Mouse (Mus musculus) cerebellum, adult 2 months (tissue): ENCODE data around the gene Sgcd.

Experiments used
- CTCF ChIP-seq: fragments of 200-500 bp; IDR thresholded peaks from 2 replicates; pipeline ENCODE4 v1.5.1; 2011; ENCODE audit warnings: low read depth, mild to moderate bottlenecking, control low read depth, low read length, moderate library complexity, borderline replicate concordance; ENCODE audit not compliant: insufficient read depth
- POLR2A ChIP-seq: fragments of 200-500 bp; IDR thresholded peaks from 2 replicates; pipeline ENCODE4 v1.6.1; 2011; ENCODE audit warnings: low read length, control low read depth, borderline replicate concordance; ENCODE audit not compliant: insufficient read depth

DNA sequence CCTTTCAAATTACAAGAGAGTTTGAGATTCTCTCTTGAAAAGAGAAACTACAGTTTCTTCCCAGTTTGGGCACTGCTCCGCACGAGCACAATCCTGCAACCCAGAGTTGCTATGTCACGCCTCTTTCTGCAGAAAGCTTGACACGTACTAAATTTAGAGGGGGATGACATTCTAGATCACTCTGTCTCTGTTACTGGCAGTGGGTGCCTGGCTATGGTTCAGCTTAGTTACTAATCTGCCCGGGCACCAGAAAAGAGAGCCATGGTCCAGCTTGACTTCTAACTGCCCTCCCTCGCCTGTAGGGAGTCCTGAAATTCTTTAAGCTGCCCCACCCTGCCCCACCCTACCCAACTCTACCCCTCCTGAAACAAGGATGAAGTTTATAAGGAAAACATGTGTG lies 611.3 kb downstream of the Sgcd start:
- TF ChIP-seq CTCF (no peak), POLR2A (no peak)
